30 mouse cellular contexts compared by ENCODE assay signal in genomic region chr2:112518541-112518940, GRCm38 (mm10). TPM values are rescaled to one million over a fixed set of nuclear protein-coding genes. Genes with fewer than 3 reads are reported as not detected.
A peak's percentile ranks its signal among the peaks of the same experiment; 100 is the strongest.
DNase-seq lines count a peak whose midpoint lies in the region; ATAC-seq and TF ChIP-seq lines count a peak whose summit lies in the region.
"Had no signal": no experiment of that assay in that cellular context is flagged by ENCODE, and none has a peak within 500 bp of the region (broad histone marks: within the 10 kb centered on the region; RNA-seq: fewer than 3 reads in every experiment).

No protein-coding gene starts in this region.

- no peak for ATAC-seq in forebrain, postnatal 0 days
- ATAC-seq in forebrain, embryonic 11.5 days (replicated peaks; ENCODE audit: low FRiP score) = no peak
- no peak for ATAC-seq in intestine, postnatal 0 days
- no peak for ATAC-seq in intestine, embryonic 15.5 days
- no peak for ATAC-seq in midbrain, postnatal 0 days (ENCODE audit: low FRiP score)
- ATAC-seq in midbrain, embryonic 11.5 days (ENCODE audit: low FRiP score) = no peak
- ATAC-seq in stomach, postnatal 0 days (ENCODE audit: low FRiP score, low TSS enrichment) = no peak
- ATAC-seq: intestine, embryonic 16.5 days had no signal

- no peak for TF ChIP-seq EP300 in stomach, postnatal 0 days (optimal IDR thresholded peaks at IDR 0.05)

- H3K27ac ChIP-seq in forebrain, postnatal 0 days (ENCODE audit: low read depth, low read length) = no peak overlapping the region
- no peak overlapping the region for H3K27ac ChIP-seq in forebrain, embryonic 11.5 days (ENCODE audit: low read depth, low read length)
- no peak overlapping the region for H3K27ac ChIP-seq in intestine, postnatal 0 days (ENCODE audit: low read depth, low read length)
- H3K27ac ChIP-seq in intestine, embryonic 15.5 days = no peak overlapping the region
- no peak overlapping the region for H3K27ac ChIP-seq in midbrain, postnatal 0 days (ENCODE audit: low read depth, low read length)
- no peak overlapping the region for H3K27ac ChIP-seq in midbrain, embryonic 11.5 days (ENCODE audit: low read depth, low read length)
- H3K27ac ChIP-seq in stomach, postnatal 0 days (replicated peaks) = no peak overlapping the region
- H3K27ac ChIP-seq: forebrain, embryonic 12.5 days; heart, embryonic 13.5 days; hindbrain, embryonic 13.5 days; kidney, embryonic 15.5 days; limb, embryonic 12.5 days; liver, embryonic 13.5 days; lung, embryonic 15.5 days; midbrain, embryonic 12.5 days; stomach, embryonic 15.5 days had no signal

- H3K4me1 ChIP-seq in forebrain, postnatal 0 days (ENCODE audit: insufficient read depth) = no peaks in the 10 kb centered on the region
- H3K4me1 ChIP-seq in forebrain, embryonic 11.5 days (replicated peaks; ENCODE audit: control insufficient read depth, insufficient read depth, low read length) = no peaks in the 10 kb centered on the region
- H3K4me1 ChIP-seq in intestine, postnatal 0 days (replicated peaks; ENCODE audit: control insufficient read depth, insufficient read depth, low read length) = no peaks in the 10 kb centered on the region
- no peaks in the 10 kb centered on the region for H3K4me1 ChIP-seq in intestine, embryonic 15.5 days (replicated peaks)
- H3K4me1 ChIP-seq in midbrain, postnatal 0 days (ENCODE audit: insufficient read depth, low read length) = no peaks in the 10 kb centered on the region
- no peaks in the 10 kb centered on the region for H3K4me1 ChIP-seq in midbrain, embryonic 11.5 days (ENCODE audit: control insufficient read depth, insufficient read depth, low read length)
- H3K4me1 ChIP-seq in stomach, postnatal 0 days (replicated peaks; ENCODE audit: control insufficient read depth, insufficient read depth) = no peaks in the 10 kb centered on the region
- H3K4me1 ChIP-seq: forebrain, embryonic 12.5 days; heart, embryonic 13.5 days; hindbrain, embryonic 13.5 days; kidney, embryonic 15.5 days; limb, embryonic 12.5 days; lung, embryonic 15.5 days; midbrain, embryonic 12.5 days; stomach, embryonic 15.5 days had no signal

- H3K4me2 ChIP-seq in forebrain, postnatal 0 days (ENCODE audit: low read depth) = no peak overlapping the region
- no peak overlapping the region for H3K4me2 ChIP-seq in forebrain, embryonic 11.5 days (ENCODE audit: low read depth, low read length, severe bottlenecking)
- no peak overlapping the region for H3K4me2 ChIP-seq in intestine, postnatal 0 days (replicated peaks; ENCODE audit: low read depth)
- no peak overlapping the region for H3K4me2 ChIP-seq in intestine, embryonic 15.5 days (replicated peaks)
- no peak overlapping the region for H3K4me2 ChIP-seq in midbrain, postnatal 0 days (ENCODE audit: low read depth, low read length, poor library complexity, severe bottlenecking)
- no peak overlapping the region for H3K4me2 ChIP-seq in midbrain, embryonic 11.5 days
- H3K4me2 ChIP-seq in stomach, postnatal 0 days (replicated peaks; ENCODE audit: low read depth) = no peak overlapping the region
- H3K4me2 ChIP-seq: forebrain, embryonic 12.5 days; heart, embryonic 13.5 days; hindbrain, embryonic 13.5 days; kidney, embryonic 15.5 days; limb, embryonic 12.5 days; liver, embryonic 13.5 days; lung, embryonic 15.5 days; midbrain, embryonic 12.5 days; stomach, embryonic 15.5 days had no signal

- no peak overlapping the region for H3K4me3 ChIP-seq in forebrain, postnatal 0 days (ENCODE audit: low read depth, low read length)
- H3K4me3 ChIP-seq in forebrain, embryonic 11.5 days (ENCODE audit: low read depth, low read length) = no peak overlapping the region
- H3K4me3 ChIP-seq in intestine, postnatal 0 days (ENCODE audit: low read depth, low read length) = no peak overlapping the region
- no peak overlapping the region for H3K4me3 ChIP-seq in intestine, embryonic 15.5 days (replicated peaks)
- H3K4me3 ChIP-seq in midbrain, postnatal 0 days (ENCODE audit: low read depth, low read length) = no peak overlapping the region
- H3K4me3 ChIP-seq in midbrain, embryonic 11.5 days (ENCODE audit: low read depth, low read length) = no peak overlapping the region
- no peak overlapping the region for H3K4me3 ChIP-seq in stomach, postnatal 0 days (ENCODE audit: low read depth, low read length)
- H3K4me3 ChIP-seq: forebrain, embryonic 12.5 days; heart, embryonic 13.5 days; hindbrain, embryonic 13.5 days; kidney, embryonic 15.5 days; limb, embryonic 12.5 days; liver, embryonic 13.5 days; lung, embryonic 15.5 days; midbrain, embryonic 12.5 days; stomach, embryonic 15.5 days had no signal

- no peaks in the 10 kb centered on the region for H3K27me3 ChIP-seq in forebrain, postnatal 0 days (ENCODE audit: insufficient read depth, low read length)
- no peaks in the 10 kb centered on the region for H3K27me3 ChIP-seq in forebrain, embryonic 11.5 days (ENCODE audit: control insufficient read depth, insufficient read depth, low read length)
- H3K27me3 ChIP-seq in intestine, postnatal 0 days (replicated peaks; ENCODE audit: control insufficient read depth, insufficient read depth, low read length) = no peaks in the 10 kb centered on the region
- no peaks in the 10 kb centered on the region for H3K27me3 ChIP-seq in intestine, embryonic 15.5 days (replicated peaks)
- H3K27me3 ChIP-seq in midbrain, postnatal 0 days (ENCODE audit: insufficient read depth, low read length) = no peaks in the 10 kb centered on the region
- no peaks in the 10 kb centered on the region for H3K27me3 ChIP-seq in midbrain, embryonic 11.5 days (ENCODE audit: control insufficient read depth, insufficient read depth, low read length)
- H3K27me3 ChIP-seq in stomach, postnatal 0 days (ENCODE audit: control insufficient read depth, insufficient read depth, low read length) = no peaks in the 10 kb centered on the region
- H3K27me3 ChIP-seq: forebrain, embryonic 12.5 days; heart, embryonic 13.5 days; hindbrain, embryonic 13.5 days; kidney, embryonic 15.5 days; limb, embryonic 12.5 days; liver, embryonic 13.5 days; lung, embryonic 15.5 days; midbrain, embryonic 12.5 days; stomach, embryonic 15.5 days had no signal

- TF ChIP-seq CTCF in forebrain, postnatal 0 days (IDR thresholded peaks at IDR 0.05; ENCODE audit: low read depth) = 0 out of 2 replicates have a peak, but pooled peaks have one; percentile 1
- TF ChIP-seq CTCF in intestine, postnatal 0 days (IDR thresholded peaks at IDR 0.05; ENCODE audit: low read depth) = peak; percentile 25; the same call in 1 of the 2 replicates
- TF ChIP-seq CTCF in midbrain, postnatal 0 days (IDR thresholded peaks at IDR 0.05) = peak; percentile 32; the same call in 1 of the 2 replicates
- peak; percentile 37; the same call in 1 of the 2 replicates for TF ChIP-seq CTCF in stomach, postnatal 0 days (IDR thresholded peaks at IDR 0.05; ENCODE audit: low read depth)

- H3K36me3 ChIP-seq in forebrain, postnatal 0 days (ENCODE audit: insufficient read depth) = no peaks in the 10 kb centered on the region
- no peaks in the 10 kb centered on the region for H3K36me3 ChIP-seq in forebrain, embryonic 11.5 days (ENCODE audit: control insufficient read depth, insufficient read depth, low read length)
- H3K36me3 ChIP-seq in intestine, postnatal 0 days (ENCODE audit: control insufficient read depth, insufficient read depth) = no peaks in the 10 kb centered on the region
- H3K36me3 ChIP-seq in intestine, embryonic 15.5 days = no peaks in the 10 kb centered on the region
- no peaks in the 10 kb centered on the region for H3K36me3 ChIP-seq in midbrain, postnatal 0 days (ENCODE audit: insufficient read depth, low read length)
- H3K36me3 ChIP-seq in midbrain, embryonic 11.5 days (ENCODE audit: control insufficient read depth, insufficient read depth, low read length) = no peaks in the 10 kb centered on the region
- H3K36me3 ChIP-seq in stomach, postnatal 0 days (ENCODE audit: control insufficient read depth, insufficient read depth, low read length) = no peaks in the 10 kb centered on the region
- H3K36me3 ChIP-seq: forebrain, embryonic 12.5 days; hindbrain, embryonic 13.5 days; lung, embryonic 15.5 days; midbrain, embryonic 12.5 days; stomach, embryonic 15.5 days had no signal

- H3K9ac ChIP-seq in forebrain, postnatal 0 days = no peak overlapping the region
- no peak overlapping the region for H3K9ac ChIP-seq in forebrain, embryonic 11.5 days (ENCODE audit: low read length)
- no peak overlapping the region for H3K9ac ChIP-seq in intestine, postnatal 0 days (ENCODE audit: low read depth, low read length)
- no peak overlapping the region for H3K9ac ChIP-seq in intestine, embryonic 15.5 days
- no peak overlapping the region for H3K9ac ChIP-seq in midbrain, postnatal 0 days (replicated peaks; ENCODE audit: low read length, poor library complexity, severe bottlenecking)
- H3K9ac ChIP-seq in midbrain, embryonic 11.5 days (ENCODE audit: low read length) = no peak overlapping the region
- no peak overlapping the region for H3K9ac ChIP-seq in stomach, postnatal 0 days (ENCODE audit: low read length)
- H3K9ac ChIP-seq: forebrain, embryonic 12.5 days; heart, embryonic 13.5 days; hindbrain, embryonic 13.5 days; kidney, embryonic 15.5 days; limb, embryonic 12.5 days; liver, embryonic 13.5 days; lung, embryonic 15.5 days; midbrain, embryonic 12.5 days; stomach, embryonic 15.5 days had no signal

- no peaks in the 10 kb centered on the region for H3K9me3 ChIP-seq in forebrain, postnatal 0 days (ENCODE audit: low read length)
- no peaks in the 10 kb centered on the region; the same call in 1 of the 2 replicates for H3K9me3 ChIP-seq in forebrain, embryonic 11.5 days (ENCODE audit: control insufficient read depth, low read length)
- 0 out of 2 replicates have a peak, but pooled peaks cover 2% of the 10 kb centered on the region for H3K9me3 ChIP-seq in intestine, postnatal 0 days (ENCODE audit: control insufficient read depth)
- H3K9me3 ChIP-seq in intestine, embryonic 15.5 days = no peaks in the 10 kb centered on the region
- H3K9me3 ChIP-seq in midbrain, postnatal 0 days (ENCODE audit: low read length) = no peaks in the 10 kb centered on the region
- no peaks in the 10 kb centered on the region for H3K9me3 ChIP-seq in midbrain, embryonic 11.5 days (ENCODE audit: control insufficient read depth, low read length)
- H3K9me3 ChIP-seq in stomach, postnatal 0 days (ENCODE audit: control insufficient read depth, low read length) = no peaks in the 10 kb centered on the region
- H3K9me3 ChIP-seq: forebrain, embryonic 12.5 days; heart, embryonic 13.5 days; hindbrain, embryonic 13.5 days; kidney, embryonic 15.5 days; limb, embryonic 12.5 days; liver, embryonic 13.5 days; lung, embryonic 15.5 days; midbrain, embryonic 12.5 days; stomach, embryonic 15.5 days had no signal

- no peak for DNase-seq in forebrain, postnatal 0 days
- DNase-seq in forebrain, embryonic 11.5 days (ENCODE audit: low spot score) = no peak
- no peak for DNase-seq in midbrain, postnatal 0 days (ENCODE audit: low spot score)
- no peak for DNase-seq in midbrain, embryonic 11.5 days (ENCODE audit: low spot score, missing footprints)
- DNase-seq in stomach, postnatal 0 days (ENCODE audit: low spot score) = no peak
- DNase-seq in cerebellum, adult 18-20 months = no peak
- DNase-seq: adrenal gland, postnatal 25 days; cerebellum, adult 9-11 months; liver, embryonic 13.5 days; thymus, adult 18-20 months; thymus, postnatal 4 days had no signal

RNA-seq across cellular contexts. Expression of gene Aven, which starts 25.8 kb away (rescaled TPM):
- 4.3 and 4.6 TPM in 2 replicates for total RNA-seq in forebrain, postnatal 0 days (2014; rRNA removed)
- polyA plus RNA-seq in forebrain, postnatal 0 days (2015; fragmentation: Nextera tagmentation; extraction: Ambion mirVana) = 1.9 and 3.2 TPM in 2 replicates
- polyA plus RNA-seq in forebrain, embryonic 11.5 days (2014; fragmentation: Nextera tagmentation; extraction: Ambion mirVana) = 5.2 and 6.1 TPM in 2 replicates
- 5.0 and 5.9 TPM in 2 replicates for polyA plus RNA-seq in intestine, postnatal 0 days (2015; fragmentation: Nextera tagmentation; extraction: Ambion mirVana)
- 8.4 and 11.9 TPM in 2 replicates for polyA plus RNA-seq in intestine, embryonic 15.5 days (2015; fragmentation: Nextera tagmentation; extraction: Ambion mirVana)
- 6.7 and 8.9 TPM in 2 replicates for total RNA-seq in midbrain, postnatal 0 days (2014; rRNA removed)
- 2.8 and 3.5 TPM in 2 replicates for polyA plus RNA-seq in midbrain, postnatal 0 days (2015; fragmentation: Nextera tagmentation; extraction: Ambion mirVana)
- 6.7 and 6.9 TPM in 2 replicates for polyA plus RNA-seq in midbrain, embryonic 11.5 days (2014; fragmentation: Nextera tagmentation; extraction: Ambion mirVana)
- 3.6 and 4.7 TPM in 2 replicates for polyA plus RNA-seq in stomach, postnatal 0 days (2015; fragmentation: Nextera tagmentation; extraction: Ambion mirVana)

RNA-seq across cellular contexts. Expression of gene Chrm5, which starts 38.0 kb away (rescaled TPM):
- total RNA-seq in forebrain, postnatal 0 days (2014; rRNA removed) = 3.8 and 4.7 TPM in 2 replicates
- 1.2 and 2.7 TPM in 2 replicates for polyA plus RNA-seq in forebrain, postnatal 0 days (2015; fragmentation: Nextera tagmentation; extraction: Ambion mirVana)
- polyA plus RNA-seq in forebrain, embryonic 11.5 days (2014; fragmentation: Nextera tagmentation; extraction: Ambion mirVana) = 0.27 TPM in 1 of 2 replicates, not detected in the other
- not detected in 2 replicates for polyA plus RNA-seq in intestine, postnatal 0 days (2015; fragmentation: Nextera tagmentation; extraction: Ambion mirVana)
- 0.09 TPM in 1 of 2 replicates, not detected in the other for polyA plus RNA-seq in intestine, embryonic 15.5 days (2015; fragmentation: Nextera tagmentation; extraction: Ambion mirVana)
- 7.6 and 7.7 TPM in 2 replicates for total RNA-seq in midbrain, postnatal 0 days (2014; rRNA removed)
- 2.7 and 3.1 TPM in 2 replicates for polyA plus RNA-seq in midbrain, postnatal 0 days (2015; fragmentation: Nextera tagmentation; extraction: Ambion mirVana)
- not detected in 2 replicates for polyA plus RNA-seq in midbrain, embryonic 11.5 days (2014; fragmentation: Nextera tagmentation; extraction: Ambion mirVana)
- polyA plus RNA-seq in stomach, postnatal 0 days (2015; fragmentation: Nextera tagmentation; extraction: Ambion mirVana) = not detected in 2 replicates
- total RNA-seq: adrenal gland, postnatal 25 days; gastrocnemius, adult 18-20 months; heart, postnatal 25 days; megakaryocyte progenitor cell, adult 5-6 weeks; monocyte, adult 5-6 weeks; neutrophil, adult 5-6 weeks had no signal
- polyA plus RNA-seq: embryonic facial prominence, embryonic 11.5 days; gonadal fat pad, adult 2 months; heart, embryonic 13.5 days; intestine, embryonic 16.5 days; large intestine, adult 2 months; limb, embryonic 12.5 days; liver, embryonic 13.5 days; lung, embryonic 15.5 days; stomach, embryonic 15.5 days had no signal
